Mouse (Mus musculus) megakaryocyte-erythroid progenitor cell, adult 5 weeks (primary cell): Measurements from ENCODE around the gene Adap1. TPM values are rescaled to one million over a fixed set of nuclear protein-coding genes. Genes with fewer than 3 reads are reported as not detected.

ENCODE experiments used
- polyA plus RNA-seq: library from polyadenylated mRNA; stranded (reverse); fragments of >175 nt; gene quantifications from 2 replicates; pipeline ENCODE4 v1.2.3, GENCODE M21; 2012

Adap1 gene
- polyA plus RNA-seq, result 67.4 and 83.3 TPM in 2 replicates

DNA sequence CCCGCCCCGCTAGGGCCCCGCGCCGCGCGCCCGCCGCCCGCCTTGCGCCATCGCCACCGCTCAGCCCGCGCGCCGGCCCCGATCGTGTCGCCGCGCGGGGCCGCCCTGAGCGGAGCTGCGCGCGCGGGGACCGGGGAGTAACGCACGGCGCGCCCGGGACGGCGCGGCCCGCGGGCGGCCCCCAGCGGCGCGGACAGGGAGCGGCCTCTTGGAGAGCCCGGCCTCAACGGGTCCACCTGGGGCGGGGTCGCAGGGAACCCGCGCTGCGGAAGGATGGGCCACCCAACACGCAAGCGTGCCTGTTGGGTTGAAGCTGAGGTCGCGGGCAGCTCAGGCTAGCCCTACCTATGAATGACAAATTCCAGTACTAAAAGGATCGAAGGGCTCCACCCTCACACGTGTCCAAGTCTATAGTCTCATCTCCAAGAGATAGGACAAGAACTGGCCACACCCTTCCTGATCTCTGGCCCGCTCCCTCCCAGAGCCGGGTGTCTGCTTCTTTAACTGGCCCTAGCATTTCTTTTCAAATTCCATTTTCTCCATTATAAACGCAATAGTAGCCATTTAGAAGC lies at the start of gene Adap1:
Gene Adap1, minus strand, starts transcription at position 228 of the 572 bp plus-strand sequence.

DNA sequence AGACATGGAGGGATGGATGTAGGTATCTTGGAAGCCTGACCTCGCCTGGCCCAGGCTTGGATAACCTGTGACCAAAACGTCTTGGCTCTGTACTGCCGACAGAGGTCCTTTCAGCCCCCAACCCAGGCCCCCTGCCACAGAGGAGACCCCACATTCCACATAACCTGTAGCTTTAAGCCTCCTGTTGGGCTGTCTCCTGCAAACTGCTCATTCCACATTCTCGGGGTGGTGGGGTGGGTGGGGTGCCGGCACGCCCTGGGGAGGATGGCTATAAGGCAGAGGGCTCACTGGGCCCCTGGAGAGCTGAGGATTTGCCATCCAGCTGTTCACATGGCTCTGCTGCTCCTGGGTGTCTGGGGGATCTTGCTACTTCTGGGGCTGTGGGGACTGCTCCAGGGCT lies 26.9 kb upstream of the Adap1 start, which contains the start of gene Cyp2w1:
Gene Cyp2w1, plus strand, starts transcription at position 301 of the 400 bp plus-strand sequence.

DNA sequence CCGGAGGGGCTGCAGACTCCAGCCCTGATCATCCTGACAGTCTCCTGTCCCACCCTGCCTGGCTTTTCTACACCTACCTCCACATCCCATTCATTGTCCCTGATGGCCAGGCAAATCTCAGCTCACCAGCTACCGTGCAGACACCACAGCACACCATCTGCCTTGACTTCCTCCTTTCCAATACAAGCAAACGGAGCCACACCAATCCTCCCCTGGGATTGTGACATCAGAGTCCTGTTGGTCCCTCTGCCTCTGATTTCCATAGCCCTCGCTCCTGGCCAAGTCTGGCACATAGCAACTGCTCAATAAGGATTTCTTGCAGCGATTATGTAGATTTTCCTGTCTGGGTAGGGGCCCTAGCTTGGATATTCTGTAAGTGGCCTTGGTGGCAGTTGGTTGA lies 25.7 kb upstream of the Adap1 start, which contains the start of gene Cox19:
Gene Cox19, minus strand, starts transcription at position 285 of the 400 bp plus-strand sequence.

DNA sequence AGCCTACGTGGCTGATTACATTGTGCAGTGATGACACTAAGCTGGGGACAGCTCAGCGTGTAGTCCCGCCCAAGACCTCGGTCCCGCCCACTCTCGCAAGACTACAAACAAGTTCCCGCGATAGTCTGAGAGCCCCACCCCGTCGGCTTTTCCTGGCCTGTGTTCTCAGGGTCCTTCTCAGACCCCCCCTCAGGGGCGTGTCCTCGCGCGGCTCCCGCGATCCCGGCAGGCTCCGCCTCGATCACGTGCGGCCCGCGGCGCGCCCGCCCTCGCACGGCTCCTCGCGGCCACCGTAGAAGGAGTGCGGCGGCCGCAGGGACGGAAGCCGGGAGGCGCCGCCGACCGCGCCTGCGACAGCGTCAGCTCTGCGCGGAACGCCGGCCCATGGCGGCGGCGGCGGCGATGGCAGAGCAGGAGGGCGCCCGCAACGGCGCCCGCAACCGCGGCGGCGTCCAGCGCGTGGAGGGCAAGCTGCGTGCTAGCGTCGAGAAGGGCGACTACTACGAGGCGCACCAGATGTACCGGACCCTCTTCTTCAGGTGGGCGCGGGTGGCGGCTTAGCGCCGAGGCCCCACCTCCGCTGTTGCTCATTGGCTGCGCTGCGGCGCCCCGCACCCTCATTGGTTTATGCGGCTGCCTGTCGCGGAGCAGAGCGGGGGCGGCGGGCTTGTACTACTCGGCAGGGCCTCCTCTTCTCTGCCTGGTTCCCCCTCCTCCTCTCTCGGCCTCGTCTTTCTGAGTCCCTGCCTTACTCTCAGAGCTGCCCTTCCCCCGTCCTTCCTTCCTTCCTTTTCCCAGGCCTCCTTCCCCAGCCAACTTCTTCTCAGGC lies 73.1 kb downstream of the Adap1 start, which contains the start of gene Get4:
Gene Get4, plus strand, starts transcription at position 244 of the 829 bp plus-strand sequence.

Other genes starting within 250 kb of the Adap1 start
- 0.53 and 2.4 TPM in 2 replicates for gene Prkar1b, start 175.6 kb downstream of the Adap1 start, polyA plus RNA-seq
- gene Dnaaf5, start 175.4 kb downstream of the Adap1 start, polyA plus RNA-seq, result 50.7 and 61.5 TPM in 2 replicates
- 13.7 and 14.2 TPM in 2 replicates for gene Sun1, start 125.0 kb downstream of the Adap1 start, polyA plus RNA-seq
- gene Get4, start 73.3 kb downstream of the Adap1 start, polyA plus RNA-seq, result 60.9 and 71.8 TPM in 2 replicates
- gene Cox19, start 25.8 kb upstream of the Adap1 start, polyA plus RNA-seq, result 37.3 and 41.7 TPM in 2 replicates
- not detected in 2 replicates for gene Cyp2w1, start 27.0 kb upstream of the Adap1 start, polyA plus RNA-seq
- gene Gpr146, start 52.1 kb upstream of the Adap1 start, polyA plus RNA-seq, result 16.1 and 17.3 TPM in 2 replicates
- gene C130050O18Rik, start 79.7 kb upstream of the Adap1 start, polyA plus RNA-seq, result 0.32 and 0.91 TPM in 2 replicates
- not detected in 2 replicates for gene Gper1, start 97.5 kb upstream of the Adap1 start, polyA plus RNA-seq
- 64.1 and 88.1 TPM in 2 replicates for gene 3110082I17Rik, start 134.9 kb upstream of the Adap1 start, polyA plus RNA-seq
- 10.3 and 12.6 TPM in 2 replicates for gene Zfand2a, start 158.9 kb upstream of the Adap1 start, polyA plus RNA-seq
- gene Uncx, start 217.9 kb upstream of the Adap1 start, polyA plus RNA-seq, result not detected in 2 replicates